Mouse (Mus musculus): ENCODE data around the gene Snx27. TPM values are rescaled to one million over a fixed set of nuclear protein-coding genes. Genes with fewer than 3 reads are reported as not detected.

Snx27 gene
- total RNA-seq (2022), result 10 to 100 TPM; 24.8 to 29.0 (median 27.0) TPM

- DNase-seq (ENCODE audit: low spot score), result peak; percentile 90
Observed at GRCm38 (mm10) chr3:94582456-94582891, at the start of gene Snx27. Gene Snx27, minus strand, starts transcription at chr3:94582716.

- DNase-seq (ENCODE audit: low spot score), result no peak
Observed at GRCm38 (mm10) chr3:94629876-94630275, 47.4 kb upstream of the Snx27 start.

GRCm38 (mm10) chr3:94628712-94629111, 46.2 kb upstream of the Snx27 start:
- no peak for DNase-seq (ENCODE audit: low spot score)

GRCm38 (mm10) chr3:94624281-94624680, 41.8 kb upstream of the Snx27 start:
- no peak for DNase-seq (ENCODE audit: low spot score)

- no peak for DNase-seq (ENCODE audit: low spot score)
Observed at GRCm38 (mm10) chr3:94622550-94622949, 40.0 kb upstream of the Snx27 start.

GRCm38 (mm10) chr3:94621740-94622507, 39.4 kb upstream of the Snx27 start:
- peak; percentile 37 for DNase-seq (ENCODE audit: low spot score)

GRCm38 (mm10) chr3:94616717-94617116, 34.2 kb upstream of the Snx27 start:
- DNase-seq (ENCODE audit: low spot score), result peak; percentile 33

- peak; percentile 51 for DNase-seq (ENCODE audit: low spot score)
Observed at GRCm38 (mm10) chr3:94613258-94613878, 30.9 kb upstream of the Snx27 start.

GRCm38 (mm10) chr3:94612274-94612673, 29.8 kb upstream of the Snx27 start:
- peak; percentile 35 for DNase-seq (ENCODE audit: low spot score)

- DNase-seq (ENCODE audit: low spot score), result no peak
Observed at GRCm38 (mm10) chr3:94611834-94612233, 29.3 kb upstream of the Snx27 start.

GRCm38 (mm10) chr3:94611343-94611742, 28.8 kb upstream of the Snx27 start:
- DNase-seq (ENCODE audit: low spot score), result no peak

GRCm38 (mm10) chr3:94610581-94610980, 28.1 kb upstream of the Snx27 start:
- peak; percentile 41 for DNase-seq (ENCODE audit: low spot score)

- DNase-seq (ENCODE audit: low spot score), result peak; percentile 31
Observed at GRCm38 (mm10) chr3:94609621-94610020, 27.1 kb upstream of the Snx27 start.

- peak; percentile 49 for DNase-seq (ENCODE audit: low spot score)
Observed at GRCm38 (mm10) chr3:94601959-94602358, 19.4 kb upstream of the Snx27 start.

GRCm38 (mm10) chr3:94597224-94597779, 14.8 kb upstream of the Snx27 start:
- DNase-seq (ENCODE audit: low spot score), result no peak

GRCm38 (mm10) chr3:94595871-94596287, 13.4 kb upstream of the Snx27 start:
- no peak for DNase-seq (ENCODE audit: low spot score)

- DNase-seq (ENCODE audit: low spot score), result no peak
Observed at GRCm38 (mm10) chr3:94591066-94591465, 8.6 kb upstream of the Snx27 start.

- no peak for DNase-seq (ENCODE audit: low spot score)
Observed at GRCm38 (mm10) chr3:94587962-94588361, 5.4 kb upstream of the Snx27 start.

GRCm38 (mm10) chr3:94582944-94583343, 428 bp upstream of the Snx27 start:
- no peak for DNase-seq (ENCODE audit: low spot score)

- no peak for DNase-seq (ENCODE audit: low spot score)
Observed at GRCm38 (mm10) chr3:94581793-94582455, 592 bp downstream of the Snx27 start.

GRCm38 (mm10) chr3:94581138-94581780, 1.3 kb downstream of the Snx27 start:
- no peak for DNase-seq (ENCODE audit: low spot score)

GRCm38 (mm10) chr3:94574506-94574905, 8.0 kb downstream of the Snx27 start:
- DNase-seq (ENCODE audit: low spot score), result no peak

All from heart, adult 8-10 months (tissue).